Mouse (Mus musculus) limb, embryonic 14.5 days (tissue): ENCODE measurements at regions not wholly inside any gene's neighbourhood (a gene's known extent, or its start where the extent isn't known, plus 50 kb on each side); places are given as distances from the start of the nearest gene placed in this dataset.

Experiments
- ATAC-seq: fragments of 200-750 bp; cut with Nextera tagmentation; 2 replicates; pipeline ENCODE4 v1.8.0; 2017; ENCODE audit warnings: low read depth, moderate number of reproducible peaks, moderate TSS enrichment; ENCODE audit not compliant: low FRiP score
- DNase-seq: peaks from one replicate; pipeline ENCODE4 v3.0.0-alpha.2; 2015; ENCODE audit warnings: low spot score
- H3K27ac ChIP-seq: fragments of 300-500 bp; sonication (generic); replicated peaks from 2 replicates; pipeline ENCODE4 v1.5.1; 2014; ENCODE audit warnings: low read depth, mild to moderate bottlenecking, low read length, moderate library complexity, mixed read lengths
- H3K27me3 ChIP-seq: fragments of 300-500 bp; sonication (generic); 2 replicates; pipeline ENCODE4 v1.6.1; 2014; ENCODE audit warnings: low read length, mixed read lengths; ENCODE audit not compliant: control insufficient read depth, insufficient read depth
- H3K36me3 ChIP-seq: fragments of 300-500 bp; sonication (generic); 2 replicates; pipeline ENCODE4 v1.6.1; 2014; ENCODE audit warnings: mild to moderate bottlenecking, low read length, moderate library complexity, mixed read lengths; ENCODE audit not compliant: control insufficient read depth, insufficient read depth
- H3K4me1 ChIP-seq: fragments of 300-500 bp; sonication (generic); 2 replicates; pipeline ENCODE4 v1.6.1; 2014; ENCODE audit warnings: antibody characterized with exemption, low read length, mixed read lengths; ENCODE audit not compliant: control insufficient read depth, insufficient read depth
- H3K4me2 ChIP-seq: fragments of 300-500 bp; sonication (generic); replicated peaks from 2 replicates; pipeline ENCODE4 v1.6.1; 2014; ENCODE audit warnings: low read depth, mild to moderate bottlenecking, low read length, moderate library complexity; ENCODE audit not compliant: severe bottlenecking
- H3K4me3 ChIP-seq: fragments of 300-500 bp; sonication (generic); replicated peaks from 2 replicates; pipeline ENCODE4 v1.5.1; 2014; ENCODE audit warnings: low read length
- H3K9ac ChIP-seq: fragments of 300-500 bp; sonication (generic); 2 replicates; pipeline ENCODE4 v1.6.1; 2014; ENCODE audit warnings: mild to moderate bottlenecking, low read depth, low read length, moderate library complexity; ENCODE audit not compliant: severe bottlenecking
- H3K9me3 ChIP-seq: fragments of 300-500 bp; sonication (generic); 2 replicates; pipeline ENCODE4 v1.6.1; 2016; ENCODE audit warnings: low read length; ENCODE audit not compliant: control insufficient read depth
- POLR2A ChIP-seq: fragments of 200-500 bp; IDR thresholded peaks from 2 replicates; pipeline ENCODE4 v1.8.0; 2012; ENCODE audit warnings: inconsistent platforms, mild to moderate bottlenecking, moderate library complexity, borderline replicate concordance; ENCODE audit not compliant: insufficient read depth, insufficient read length; ENCODE audit errors: extremely low read depth
- WGBS: fragments of 180-500 bp; shearing (Covaris S2); extraction: QIAGEN DNeasy Blood & Tissue Kit; methylation state at CpG from one replicate; pipeline ENCODE4 v1.1.7; 2014; 5-methylcytosine and 5-hydroxymethylcytosine counted together

GRCm38 (mm10) chr9:71017396-71018179 is 65.6 kb upstream of the Lipc start:
- Histone ChIP-seq H3K9ac (no peak overlapping the region), H3K27ac (no peak overlapping the region), H3K27me3 (no peaks in the 10 kb centered on the region), H3K9me3 (no peaks in the 10 kb centered on the region), H3K36me3 (no peaks in the 10 kb centered on the region), H3K4me3 (no peak overlapping the region), H3K4me2 (no peak overlapping the region), H3K4me1 (no peaks in the 10 kb centered on the region)
- ATAC-seq, result no peak
- no peak for TF ChIP-seq POLR2A
- WGBS, result 85% methylated on average over 10 of the region's 10 CpGs
- no peak for DNase-seq

GRCm38 (mm10) chr9:71015942-71016341 is 63.9 kb upstream of the Lipc start:
- Histone ChIP-seq H3K27ac (no peak overlapping the region), H3K4me2 (no peak overlapping the region), H3K9me3 (no peaks in the 10 kb centered on the region), H3K9ac (no peak overlapping the region), H3K36me3 (no peaks in the 10 kb centered on the region), H3K4me3 (no peak overlapping the region), H3K27me3 (no peaks in the 10 kb centered on the region), H3K4me1 (no peaks in the 10 kb centered on the region)
- TF ChIP-seq POLR2A, result no peak
- ATAC-seq, result no peak
- 87% methylated on average over 3 of the region's 3 CpGs for WGBS
- no peak for DNase-seq

- Histone ChIP-seq H3K27ac (no peak overlapping the region), H3K36me3 (no peaks in the 10 kb centered on the region), H3K27me3 (no peaks in the 10 kb centered on the region), H3K9me3 (no peaks in the 10 kb centered on the region), H3K4me2 (no peak overlapping the region), H3K9ac (no peak overlapping the region), H3K4me3 (no peak overlapping the region), H3K4me1 (no peaks in the 10 kb centered on the region)
- TF ChIP-seq POLR2A, result no peak
- no peak for ATAC-seq
- DNase-seq, result no peak
These were observed 63.4 kb upstream of the Lipc start for GRCm38 (mm10) chr9:71015400-71015799.

- TF ChIP-seq POLR2A, result no peak
- WGBS, result 89% methylated on average over 1 of the region's 1 CpGs
- Histone ChIP-seq H3K4me1 (no peaks in the 10 kb centered on the region), H3K9ac (no peak overlapping the region), H3K4me3 (no peak overlapping the region), H3K9me3 (no peaks in the 10 kb centered on the region), H3K27me3 (no peaks in the 10 kb centered on the region), H3K36me3 (no peaks in the 10 kb centered on the region), H3K27ac (no peak overlapping the region), H3K4me2 (no peak overlapping the region)
- ATAC-seq (no peak), DNase-seq (no peak)
These were observed 60.4 kb upstream of the Lipc start for GRCm38 (mm10) chr9:71012399-71012798.

- 88% methylated on average over 2 of the region's 2 CpGs for WGBS
- H3K9me3 ChIP-seq, result no peaks in the 10 kb centered on the region
- TF ChIP-seq POLR2A, result no peak
- H3K27me3 ChIP-seq, result no peaks in the 10 kb centered on the region
- no peak overlapping the region for H3K4me3 ChIP-seq
- H3K4me1 ChIP-seq, result no peaks in the 10 kb centered on the region
- no peak overlapping the region for H3K27ac ChIP-seq
- no peak overlapping the region for H3K4me2 ChIP-seq
- H3K36me3 ChIP-seq, result no peaks in the 10 kb centered on the region
- DNase-seq (no peak), ATAC-seq (no peak)
- H3K9ac ChIP-seq, result no peak overlapping the region
These were observed 52.6 kb upstream of the Lipc start for GRCm38 (mm10) chr9:71004631-71005030.
